ENCODE assay signal across 8 mouse cellular contexts in genomic region chr15:37007959-37008419, GRCm38 (mm10). TPM values are rescaled to one million over a fixed set of nuclear protein-coding genes. Genes with fewer than 3 reads are reported as not detected.
DNase-seq lines count a peak whose midpoint lies in the region; ATAC-seq and TF ChIP-seq lines count a peak whose summit lies in the region.

No protein-coding gene starts in this region.

- H3K9me3 ChIP-seq in megakaryocyte, embryonic 14.5 days = no peaks in the 10 kb centered on the region
- no peaks in the 10 kb centered on the region for H3K9me3 ChIP-seq in limb, embryonic 11.5 days (ENCODE audit: control insufficient read depth, low read length)
- H3K9me3 ChIP-seq in stomach, embryonic 16.5 days (replicated peaks; ENCODE audit: control insufficient read depth, low read length) = no peaks in the 10 kb centered on the region

- no peak for ATAC-seq in megakaryocyte, adult 5-6 weeks (ENCODE audit: poor library complexity, severe bottlenecking)
- no peak for ATAC-seq in limb, embryonic 11.5 days (ENCODE audit: insufficient number of reproducible peaks, low FRiP score, low TSS enrichment, low read depth)
- ATAC-seq in stomach, embryonic 16.5 days (ENCODE audit: insufficient read depth, low FRiP score) = no peak

- peaks cover 70% of the 10 kb centered on the region for H3K4me1 ChIP-seq in megakaryocyte, embryonic 14.5 days
- 0 out of 2 replicates have a peak, but pooled peaks cover 4% of the 10 kb centered on the region for H3K4me1 ChIP-seq in embryonic fibroblast, embryonic 13.5 days (ENCODE audit: control insufficient read depth, insufficient read depth, low read length)
- peaks cover 5% of the 10 kb centered on the region; the same call in 1 of the 2 replicates for H3K4me1 ChIP-seq in limb, embryonic 11.5 days (ENCODE audit: control insufficient read depth, insufficient read depth, low read length)
- H3K4me1 ChIP-seq in stomach, embryonic 16.5 days (ENCODE audit: control insufficient read depth, insufficient read depth, low read length) = peaks cover 21% of the 10 kb centered on the region

- TF ChIP-seq POLR2A in embryonic fibroblast, embryonic 13.5 days (IDR thresholded peaks at IDR 0.05; ENCODE audit: low read depth, low read length) = peak; percentile 34; the same call in 1 of the 2 replicates

- no peaks in the 10 kb centered on the region for H3K27me3 ChIP-seq in megakaryocyte, embryonic 14.5 days (replicated peaks)
- H3K27me3 ChIP-seq in limb, embryonic 11.5 days (ENCODE audit: control insufficient read depth, insufficient read depth, low read length) = no peaks in the 10 kb centered on the region
- no peaks in the 10 kb centered on the region for H3K27me3 ChIP-seq in stomach, embryonic 16.5 days (ENCODE audit: control insufficient read depth, insufficient read depth, low read length)

- peak overlapping the region; percentile 46 for H3K4me2 ChIP-seq in limb, embryonic 11.5 days (ENCODE audit: low read depth, severe bottlenecking)
- H3K4me2 ChIP-seq in stomach, embryonic 16.5 days (ENCODE audit: low read depth, low read length) = peak overlapping the region; percentile 65

- 30% methylated on average over 8 of the region's 8 CpGs for WGBS in limb, embryonic 11.5 days
- 25% methylated on average over 8 of the region's 8 CpGs for WGBS in stomach, embryonic 16.5 days

- H3K27ac ChIP-seq in embryonic fibroblast, embryonic 13.5 days (ENCODE audit: insufficient read depth, low read length) = peak overlapping the region; percentile 71
- H3K27ac ChIP-seq in limb, embryonic 11.5 days (replicated peaks; ENCODE audit: low read depth, low read length) = peak overlapping the region; percentile 72
- peak overlapping the region; percentile 96 for H3K27ac ChIP-seq in stomach, embryonic 16.5 days (ENCODE audit: low read length)

- no peak for DNase-seq in limb, embryonic 11.5 days (ENCODE audit: low spot score)
- DNase-seq in ovary, postnatal 10 days (ENCODE audit: low spot score) = no peak
- no peak for DNase-seq in right cerebral cortex, adult 18-20 months
- DNase-seq in urinary bladder, postnatal 4 days (ENCODE audit: low spot score in 2 of 2) = no peak

- H3K9ac ChIP-seq in limb, embryonic 11.5 days (ENCODE audit: low read length) = peak overlapping the region; percentile 83
- H3K9ac ChIP-seq in stomach, embryonic 16.5 days (ENCODE audit: low read length) = peak overlapping the region; percentile 99

- peaks cover 26% of the 10 kb centered on the region for H3K36me3 ChIP-seq in megakaryocyte, embryonic 14.5 days (replicated peaks; ENCODE audit: low read length)
- H3K36me3 ChIP-seq in limb, embryonic 11.5 days (ENCODE audit: control insufficient read depth, insufficient read depth, low read length) = no peaks in the 10 kb centered on the region
- H3K36me3 ChIP-seq in stomach, embryonic 16.5 days (ENCODE audit: control insufficient read depth, insufficient read depth, low read length) = no peaks in the 10 kb centered on the region

- TF ChIP-seq CTCF in embryonic fibroblast, embryonic 13.5 days (IDR thresholded peaks at IDR 0.05; ENCODE audit: borderline replicate concordance, insufficient read depth, low read length) = no peak

- H3K4me3 ChIP-seq in megakaryocyte, embryonic 14.5 days (replicated peaks) = peak overlapping the region; percentile 97
- H3K4me3 ChIP-seq in embryonic fibroblast, embryonic 13.5 days (ENCODE audit: insufficient read depth, low read length) = peak overlapping the region; percentile 70
- peak overlapping the region; percentile 90 for H3K4me3 ChIP-seq in limb, embryonic 11.5 days (ENCODE audit: low read depth, low read length)
- peak overlapping the region; percentile 98 for H3K4me3 ChIP-seq in stomach, embryonic 16.5 days (replicated peaks; ENCODE audit: low read length)

RNA-seq across cellular contexts. Expression of gene Zfp706, which starts 0.4 kb away (rescaled TPM):
- 23.0 and 24.7 TPM in 2 replicates for polyA plus RNA-seq in megakaryocyte, embryonic 14.5 days (2012; ENCODE audit: insufficient read depth, low replicate concordance)
- total RNA-seq in megakaryocyte, adult 5-6 weeks (2015) = 291 and 313 TPM in 2 replicates
- total RNA-seq in megakaryocyte, adult 5-6 weeks (2017) = 41.3 and 67.5 TPM in 2 replicates
- 150 and 165 TPM in 2 replicates for polyA plus RNA-seq in embryonic fibroblast, embryonic 13.5 days (2011; ENCODE audit: insufficient read length, low read depth, missing spikeins)
- 420 and 444 TPM in 2 replicates for polyA plus RNA-seq in limb, embryonic 11.5 days (2014; fragmentation: Nextera tagmentation; extraction: Ambion mirVana)
- 461 and 509 TPM in 2 replicates for polyA plus RNA-seq in stomach, embryonic 16.5 days (2015; fragmentation: Nextera tagmentation; extraction: Ambion mirVana)
